Mouse (Mus musculus): ENCODE measurements around the gene Wdr45.

Gene Wdr45

DNA sequence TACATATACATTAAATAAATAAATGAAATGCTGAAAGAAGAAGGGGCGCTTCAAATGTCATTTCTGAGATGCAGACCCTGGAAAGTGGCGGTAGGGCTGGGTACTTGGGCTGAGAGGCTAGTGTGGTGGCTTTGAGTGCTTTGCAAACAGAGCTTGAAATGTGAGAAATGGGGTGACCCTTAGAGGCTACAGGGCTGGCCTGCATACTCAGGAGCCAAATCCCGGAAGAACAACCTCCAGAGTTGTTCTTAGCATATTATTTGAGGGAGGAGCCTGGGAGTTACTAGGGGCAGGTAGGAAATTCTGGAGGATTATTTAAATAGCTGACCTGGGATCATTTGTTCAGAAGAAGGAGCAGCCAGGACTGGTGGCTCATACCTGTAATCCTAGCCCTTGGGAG lies 23.6 kb upstream of the Wdr45 start:
- no peak for TF ChIP-seq GATA4 (IDR thresholded peaks at IDR 0.05; ENCODE audit: insufficient replicate concordance, low read length)

DNA sequence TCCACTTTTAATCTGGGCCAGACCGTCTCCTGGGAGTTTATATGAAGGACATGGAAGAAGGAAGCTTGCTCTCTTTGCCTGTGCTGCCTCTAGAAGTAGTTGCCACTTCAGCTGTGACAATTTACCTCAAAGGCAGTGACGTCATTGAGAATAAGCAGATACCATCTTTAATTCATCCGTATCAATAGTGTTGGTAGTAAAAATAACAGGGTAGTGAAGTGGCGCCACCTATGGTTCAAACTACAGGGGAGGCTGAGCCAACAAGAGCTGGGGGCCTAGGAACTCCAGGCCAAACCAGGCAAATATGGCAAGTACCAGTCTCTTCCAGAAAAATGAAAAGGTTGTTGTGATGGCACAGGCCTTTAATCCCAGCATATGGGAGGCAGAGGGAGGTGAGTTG lies 21.3 kb upstream of the Wdr45 start:
- TF ChIP-seq GATA4 (IDR thresholded peaks at IDR 0.05; ENCODE audit: insufficient replicate concordance, low read length) = no peak

DNA sequence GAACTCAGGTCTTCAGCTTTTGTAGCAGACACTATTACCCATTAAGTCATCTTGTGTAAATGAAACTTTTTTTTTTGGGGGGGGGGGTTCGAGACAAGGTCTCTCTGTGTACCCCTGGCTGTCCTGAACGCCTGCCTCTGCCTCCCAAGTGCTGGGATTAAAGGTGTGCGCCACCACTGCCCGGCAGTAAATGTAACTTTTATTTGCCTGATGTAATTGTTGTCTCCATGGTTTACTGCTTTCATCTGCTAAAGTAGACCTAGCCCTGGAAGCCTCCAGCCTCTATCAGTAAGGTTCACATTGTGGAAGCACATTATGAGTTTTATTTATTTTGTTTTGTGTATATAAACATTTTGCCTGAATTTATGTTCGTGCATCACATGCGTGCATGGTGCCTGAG lies 17.6 kb upstream of the Wdr45 start:
- TF ChIP-seq GATA4 (IDR thresholded peaks at IDR 0.05; ENCODE audit: insufficient replicate concordance, low read length) = no peak

DNA sequence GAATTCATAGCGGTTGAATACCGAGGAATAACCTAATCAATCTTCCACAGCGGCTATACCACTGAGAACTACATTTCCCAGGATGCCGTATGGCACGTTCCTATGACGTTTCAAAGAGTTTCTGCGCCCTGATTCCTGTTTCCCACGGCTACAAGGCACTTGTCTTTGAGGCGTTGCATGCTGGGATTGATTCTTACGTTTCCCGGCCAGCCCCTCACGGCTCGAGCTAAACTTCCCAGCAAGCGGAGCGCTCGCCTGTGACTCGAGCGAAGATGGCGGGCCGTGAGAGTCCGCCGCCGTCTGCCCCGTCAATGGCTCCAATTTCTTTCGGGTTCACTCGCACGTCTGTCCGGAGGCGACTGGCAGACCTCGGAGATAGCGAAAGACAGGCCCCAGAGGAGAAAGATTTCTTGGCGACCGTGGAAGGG lies 17.2 kb upstream of the Wdr45 start, which contains the start of gene Gpkow:
TSS of gene Gpkow (plus strand) at position 178 of the 428 bp plus-strand sequence.
- no peak for TF ChIP-seq GATA4 (IDR thresholded peaks at IDR 0.05; ENCODE audit: insufficient replicate concordance, low read length)

DNA sequence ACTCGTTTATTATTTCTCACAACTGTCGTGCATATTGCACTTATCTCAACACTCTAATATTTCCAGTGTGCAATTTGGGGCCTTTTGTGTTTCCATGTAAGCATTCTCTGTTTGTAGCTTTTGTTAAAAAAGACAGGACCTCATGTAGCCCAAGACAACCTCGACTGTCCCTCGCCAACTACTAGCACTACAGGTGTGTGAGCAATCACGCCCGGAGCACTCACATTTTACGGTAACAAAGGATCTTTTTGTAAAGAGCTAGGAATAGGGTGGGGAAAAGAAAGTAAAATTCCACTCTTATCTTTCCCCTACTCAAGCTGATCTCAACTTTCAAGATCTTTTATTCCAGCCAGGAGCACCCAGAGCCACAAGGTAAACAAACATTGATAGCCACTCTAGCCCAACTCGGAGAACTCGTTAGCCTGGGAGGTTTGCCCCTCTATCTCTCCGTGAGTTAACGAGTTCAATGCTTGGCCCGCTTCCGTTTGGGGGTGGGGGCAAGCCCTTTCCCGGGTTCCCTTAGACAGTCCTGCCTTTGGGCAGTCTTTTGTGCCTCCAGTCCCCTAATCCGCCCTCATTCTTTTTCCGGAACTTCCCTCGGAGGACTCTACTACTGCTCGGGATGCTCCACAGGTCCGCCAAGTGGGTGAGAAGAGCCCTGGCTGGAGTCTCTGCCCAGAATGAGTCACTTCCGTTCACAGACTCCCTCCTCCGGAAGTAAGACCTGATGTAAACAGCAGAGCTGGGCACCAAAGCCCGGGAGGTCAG lies 7.6 kb downstream of the Wdr45 start, which contains the start of gene Gm45208:
TSS of gene Gm45208 (plus strand) at position 732 of the 768 bp plus-strand sequence.
- no peak for TF ChIP-seq GATA4 (IDR thresholded peaks at IDR 0.05; ENCODE audit: insufficient replicate concordance, low read length)

DNA sequence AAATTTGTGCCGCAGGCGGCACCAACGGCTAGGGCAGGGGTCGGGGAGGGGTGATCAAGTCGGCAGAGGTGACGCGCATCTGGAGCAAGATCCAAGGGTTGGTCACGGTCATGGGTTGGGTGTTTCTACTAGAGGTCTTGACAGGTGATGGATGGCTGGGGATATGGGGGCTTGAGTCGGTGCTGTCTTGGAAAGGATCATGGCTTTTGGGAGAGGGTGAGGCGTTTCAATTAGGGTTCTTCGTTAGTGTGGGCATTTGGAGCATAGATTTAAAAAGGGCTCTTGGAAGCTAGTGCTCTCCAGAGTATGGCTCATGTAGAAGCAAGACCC lies 8.1 kb downstream of the Wdr45 start:
- no peak for TF ChIP-seq GATA4 (IDR thresholded peaks at IDR 0.05; ENCODE audit: insufficient replicate concordance, low read length)

DNA sequence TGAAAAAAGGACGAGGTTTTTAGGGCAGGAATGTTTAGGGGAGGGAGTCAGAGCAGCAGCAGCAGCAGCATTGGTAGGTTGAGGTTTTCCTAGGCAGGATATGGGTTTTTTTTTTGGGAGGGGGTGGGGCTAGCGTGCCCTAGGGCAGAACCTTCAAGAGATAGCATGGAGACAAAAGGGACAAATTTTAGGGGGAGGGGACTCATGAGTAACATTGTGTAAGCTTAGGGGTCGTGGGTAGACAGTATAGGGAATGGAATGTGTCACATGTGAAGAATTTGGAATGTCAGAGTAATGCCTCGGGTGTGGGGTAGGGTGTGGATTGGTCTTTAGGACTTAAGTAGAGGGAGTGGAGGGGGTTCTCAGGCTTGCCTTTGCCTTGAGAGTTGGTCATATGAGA lies 8.6 kb downstream of the Wdr45 start:
- no peak for TF ChIP-seq GATA4 (IDR thresholded peaks at IDR 0.05; ENCODE audit: insufficient replicate concordance, low read length)

DNA sequence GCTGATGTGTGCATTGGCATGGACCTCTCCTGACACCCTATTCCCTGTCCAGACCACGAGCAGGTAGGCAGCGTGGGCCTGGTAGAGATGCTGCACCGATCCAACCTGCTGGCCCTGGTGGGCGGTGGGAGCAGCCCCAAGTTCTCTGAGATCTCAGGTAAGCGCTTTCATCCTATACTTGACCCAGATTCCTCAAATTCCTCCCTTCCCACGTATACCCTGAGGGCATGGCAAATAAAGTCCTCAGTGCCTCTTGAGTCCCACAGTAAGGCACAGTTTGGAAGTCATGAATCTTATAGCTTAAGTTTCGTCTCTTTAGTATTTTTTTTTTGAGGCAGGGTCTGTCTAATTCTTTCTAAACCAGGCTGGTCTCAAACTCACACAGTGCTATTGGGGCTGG lies 10.0 kb downstream of the Wdr45 start:
- TF ChIP-seq GATA4 (IDR thresholded peaks at IDR 0.05; ENCODE audit: insufficient replicate concordance, low read length) = no peak

DNA sequence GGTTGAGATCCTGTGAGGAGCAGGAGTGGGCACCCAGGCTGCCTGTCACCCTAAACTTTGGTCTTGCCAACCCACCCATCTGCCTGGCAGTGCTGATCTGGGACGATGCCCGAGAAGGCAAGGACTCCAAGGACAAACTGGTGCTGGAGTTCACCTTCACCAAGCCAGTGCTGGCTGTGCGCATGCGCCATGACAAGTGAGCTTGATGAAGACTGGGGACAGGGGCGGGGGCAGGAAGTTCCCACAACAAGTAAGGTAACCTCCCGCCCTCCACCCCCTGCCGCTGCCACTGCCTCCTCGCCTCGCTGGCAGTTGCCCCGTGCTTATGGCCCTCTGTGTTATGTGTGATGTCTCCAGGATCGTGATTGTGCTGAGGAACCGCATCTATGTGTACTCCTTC lies 11.7 kb downstream of the Wdr45 start:
- TF ChIP-seq GATA4 (IDR thresholded peaks at IDR 0.05; ENCODE audit: insufficient replicate concordance, low read length) = no peak

DNA sequence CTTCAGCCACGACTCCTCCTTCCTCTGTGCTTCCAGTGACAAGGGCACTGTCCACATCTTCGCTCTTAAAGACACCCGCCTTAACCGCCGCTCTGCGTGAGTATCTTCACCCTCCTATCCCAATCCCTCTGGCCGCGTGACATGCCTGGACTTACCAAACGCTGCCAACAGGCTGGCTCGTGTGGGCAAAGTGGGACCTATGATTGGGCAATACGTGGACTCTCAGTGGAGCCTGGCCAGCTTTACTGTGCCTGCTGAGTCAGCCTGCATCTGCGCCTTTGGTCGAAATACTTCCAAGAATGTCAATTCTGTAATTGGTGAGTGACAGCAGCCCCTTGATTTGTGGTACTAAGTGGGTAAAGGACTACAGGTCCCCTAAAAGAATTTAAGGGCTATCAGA lies 13.0 kb downstream of the Wdr45 start:
- TF ChIP-seq GATA4 (IDR thresholded peaks at IDR 0.05; ENCODE audit: insufficient replicate concordance, low read length) = no peak

DNA sequence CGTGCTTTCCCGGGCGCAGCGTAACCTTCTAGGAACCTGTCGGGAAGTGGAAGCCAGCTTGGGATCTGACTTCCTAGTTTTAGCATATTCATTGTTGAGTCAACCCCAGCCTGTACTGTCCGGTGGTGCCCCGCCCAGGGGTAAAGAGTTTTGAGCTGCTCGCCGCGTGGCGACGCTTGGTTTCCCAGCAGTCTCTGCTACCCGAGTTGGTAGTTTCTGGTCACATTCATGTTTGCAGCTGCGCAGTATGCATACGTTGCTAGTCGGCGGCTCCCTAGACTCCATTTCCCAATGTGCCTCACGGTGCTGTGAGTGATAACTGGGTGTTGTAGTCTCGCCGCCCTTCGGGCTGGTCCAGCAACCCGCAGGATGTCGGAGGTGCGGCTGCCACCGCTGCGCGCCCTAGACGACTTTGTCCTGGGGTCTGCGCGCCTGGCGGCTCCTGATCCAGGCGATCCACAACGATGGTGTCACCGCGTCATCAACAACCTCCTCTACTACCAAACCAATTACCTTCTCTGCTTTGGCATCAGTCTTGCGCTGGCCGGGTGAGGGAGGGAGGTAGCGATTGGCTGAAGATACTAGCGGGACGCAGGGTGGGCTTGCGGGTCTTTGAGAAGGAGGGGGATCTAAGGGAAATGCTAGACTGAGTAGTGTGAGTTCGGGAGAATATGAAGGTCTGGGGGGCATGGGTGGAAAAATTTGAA lies 14.2 kb downstream of the Wdr45 start, which contains the start of gene Praf2:
TSS of gene Praf2 (plus strand) at position 225 of the 707 bp plus-strand sequence.
- TF ChIP-seq GATA4 (IDR thresholded peaks at IDR 0.05; ENCODE audit: insufficient replicate concordance, low read length) = peak; percentile 10; the same call in 1 of the 2 replicates

DNA sequence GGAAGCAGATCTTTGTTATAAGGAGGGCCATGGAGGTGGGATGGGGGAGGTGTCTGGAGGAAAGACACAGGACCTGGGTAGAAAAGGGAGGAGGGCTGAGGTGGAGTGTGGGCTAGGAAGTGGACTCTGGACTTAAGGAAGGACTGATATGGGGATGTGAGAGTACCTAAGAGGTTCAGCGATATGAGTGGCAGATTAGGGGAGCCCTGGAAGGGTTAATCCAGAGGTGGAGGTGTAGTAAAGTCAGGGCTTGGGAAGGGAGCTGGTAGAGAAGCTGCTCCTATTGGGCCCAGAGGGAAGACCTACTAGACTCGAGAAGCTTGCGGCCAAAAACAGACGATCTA lies 14.8 kb downstream of the Wdr45 start:
- no peak for TF ChIP-seq GATA4 (IDR thresholded peaks at IDR 0.05; ENCODE audit: insufficient replicate concordance, low read length)

DNA sequence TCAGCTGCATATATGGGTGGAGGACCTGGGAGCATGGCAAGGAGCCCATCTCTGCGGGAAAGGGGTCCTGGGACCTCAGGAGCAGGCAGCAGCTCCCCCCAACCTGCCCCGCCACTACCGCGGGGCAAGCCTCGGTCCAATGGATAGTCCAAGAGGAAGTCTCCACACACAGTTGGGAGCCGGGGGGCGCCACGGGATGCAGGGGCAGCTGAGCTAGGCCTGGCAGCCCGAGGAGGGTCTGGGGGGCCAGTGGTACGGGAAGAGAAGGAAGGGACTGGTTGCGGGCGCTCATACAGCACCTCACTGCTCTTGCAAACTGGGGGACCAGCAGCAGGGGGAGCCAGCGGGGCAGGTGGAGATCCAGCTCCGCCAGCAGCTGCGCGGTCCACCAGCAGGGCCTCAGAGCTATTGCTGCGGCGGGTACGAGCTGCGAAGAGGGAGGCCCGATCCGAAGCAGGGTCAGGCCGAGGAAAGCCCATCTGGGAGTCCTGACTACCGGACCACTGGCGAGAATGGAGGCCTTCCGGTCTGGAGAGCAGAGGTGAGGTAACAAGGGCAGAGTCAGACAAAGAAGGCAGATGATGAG lies 19.5 kb downstream of the Wdr45 start:
- TF ChIP-seq GATA4 (IDR thresholded peaks at IDR 0.05; ENCODE audit: insufficient replicate concordance, low read length) = no peak

DNA sequence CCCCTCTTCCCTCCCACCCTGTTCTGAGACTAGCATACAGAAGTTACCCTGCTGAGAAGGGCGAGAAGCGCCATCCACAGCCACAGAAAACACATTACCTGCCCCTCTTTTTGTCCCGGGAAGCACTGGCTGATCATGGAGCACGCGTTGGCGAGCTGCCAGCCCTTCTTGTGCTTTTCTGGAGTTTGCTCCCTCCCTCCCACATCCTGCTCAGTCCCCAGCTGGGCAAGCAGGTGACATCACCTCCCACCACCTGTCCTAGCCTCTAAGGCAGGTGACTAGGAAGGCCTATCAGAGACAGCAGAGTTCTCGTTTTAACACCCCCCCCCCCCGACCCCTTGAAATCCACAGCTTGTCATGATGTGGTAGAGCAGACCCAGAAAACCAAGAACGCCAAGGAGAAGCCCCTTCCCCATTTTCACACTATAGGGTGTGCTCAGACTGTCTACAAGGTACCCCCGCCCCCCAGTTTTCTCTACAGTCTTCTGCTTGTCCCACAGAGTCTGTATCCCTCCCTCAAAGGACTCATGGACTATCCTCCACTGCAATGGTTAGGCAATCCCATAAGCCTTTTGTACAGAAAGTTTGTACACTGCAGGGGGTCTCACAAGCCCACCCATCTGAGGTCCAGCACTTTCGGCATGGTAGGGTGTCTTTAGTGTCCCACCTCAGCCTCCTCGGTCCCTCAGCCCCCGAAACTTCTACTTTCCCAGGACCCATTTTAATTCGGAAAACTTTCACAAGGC lies 25.4 kb downstream of the Wdr45 start:
- TF ChIP-seq GATA4 (IDR thresholded peaks at IDR 0.05; ENCODE audit: insufficient replicate concordance, low read length) = no peak

DNA sequence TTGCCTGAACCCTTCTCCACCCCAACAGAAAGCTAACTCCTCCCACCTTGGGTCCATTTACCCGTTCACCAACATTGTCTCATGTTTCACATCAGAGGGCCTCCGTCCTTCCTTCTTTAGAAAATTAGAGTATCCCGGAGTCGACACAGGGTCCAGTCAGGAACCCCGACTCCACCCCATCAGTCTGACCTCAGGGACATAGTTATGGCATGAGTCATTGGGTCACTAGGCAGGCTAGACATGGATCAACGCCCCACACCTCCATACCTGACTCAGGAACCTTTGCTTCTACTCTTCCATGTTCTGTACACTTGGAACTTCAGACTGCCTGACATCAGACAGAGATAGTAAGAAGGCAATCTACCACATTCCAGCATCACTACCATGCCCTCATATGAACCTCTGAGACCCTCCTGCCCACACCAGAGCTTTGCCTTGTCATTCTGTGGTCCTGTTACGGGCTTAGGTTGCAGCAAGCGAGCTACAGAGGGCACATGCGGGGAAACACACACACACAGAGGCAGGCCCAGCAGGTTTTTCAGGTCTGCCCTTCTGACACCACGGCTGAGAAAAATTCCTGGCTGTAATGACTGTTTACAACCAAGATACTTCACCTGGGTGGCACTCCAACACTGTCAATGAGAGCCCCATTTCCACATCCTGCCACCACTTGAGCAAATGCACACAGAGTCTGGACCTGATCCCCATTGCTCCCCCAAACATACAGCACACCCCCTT lies 26.1 kb downstream of the Wdr45 start:
- TF ChIP-seq GATA4 (IDR thresholded peaks at IDR 0.05; ENCODE audit: insufficient replicate concordance, low read length) = no peak

Measured in liver, adult (tissue).